Mouse (Mus musculus) right cerebral cortex, postnatal 14 days (tissue): Measurements from ENCODE around the gene Map3k13.
"Not testable (repeated sequence)": the region's sequence is repeated elsewhere in the genome, so short reads cannot be mapped to it uniquely, and the experiment has no call there.

Experiments
- DNase-seq: peaks from one replicate; pipeline ENCODE4 v3.0.0; 2022

The Map3k13 gene

GRCm38 (mm10) chr16:21854589-21855284 lies 60.6 kb downstream of the Map3k13 start:
- no peak for DNase-seq

DNA sequence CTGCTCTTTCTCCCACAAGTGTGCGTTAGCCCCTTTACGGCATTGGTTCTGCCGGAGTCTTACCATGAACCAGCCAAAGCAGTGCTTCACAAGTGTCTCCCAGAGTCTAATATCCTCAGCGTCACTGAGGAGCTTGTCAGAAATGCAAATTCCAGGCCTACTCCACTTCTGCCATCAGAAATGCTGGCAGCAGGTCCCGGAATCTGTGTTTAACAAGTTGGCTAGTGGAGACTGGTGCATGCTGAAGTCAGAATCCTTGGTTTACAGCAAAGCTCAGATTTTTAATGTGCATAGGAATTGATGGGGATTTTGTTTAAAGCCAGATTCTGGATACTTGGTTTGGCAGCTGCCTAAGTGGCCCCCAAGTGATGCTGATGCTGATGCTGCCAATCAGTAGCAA lies 62.0 kb downstream of the Map3k13 start:
- no peak for DNase-seq

- no peak for DNase-seq
These were observed 63.0 kb downstream of the Map3k13 start for GRCm38 (mm10) chr16:21857126-21857644.

DNA sequence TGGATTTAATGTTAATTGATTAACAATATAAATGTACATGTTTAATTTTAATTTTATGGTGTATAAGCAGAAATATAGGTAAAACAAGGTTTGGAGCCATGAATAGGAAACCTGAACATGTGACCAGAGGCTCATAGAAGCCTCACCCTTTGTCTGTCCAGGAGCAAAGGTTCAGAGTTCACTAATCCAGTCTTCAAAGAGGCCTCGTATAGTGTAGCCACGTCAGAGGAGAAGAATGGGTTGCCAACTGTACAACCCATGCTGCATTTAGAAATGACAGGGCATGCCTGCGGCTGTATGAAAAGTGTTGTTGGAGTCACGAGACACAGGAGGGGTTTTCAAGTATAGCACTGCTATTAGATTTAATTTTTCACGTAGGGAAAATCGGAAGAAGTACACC lies 64.0 kb downstream of the Map3k13 start:
- no peak for DNase-seq

DNA sequence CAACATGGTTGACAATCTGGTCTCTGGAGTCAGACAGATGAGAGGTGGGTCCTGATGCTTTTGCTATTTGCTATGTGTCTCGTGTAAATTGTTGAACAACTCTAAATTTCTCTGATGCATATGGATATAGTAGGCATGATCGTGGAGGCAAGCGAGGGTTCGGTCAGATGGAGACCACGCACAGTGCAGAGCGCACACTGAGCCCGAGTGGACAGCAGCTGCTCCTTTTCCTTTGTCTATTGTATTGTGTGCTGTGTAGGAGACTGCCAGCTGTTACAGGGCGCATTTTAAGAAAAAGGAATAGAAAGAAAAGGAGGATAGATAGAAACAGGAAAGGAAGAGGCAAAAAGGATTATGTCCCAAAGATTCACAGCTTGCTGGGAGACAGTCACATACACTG lies 64.7 kb downstream of the Map3k13 start:
- no peak for DNase-seq

DNA sequence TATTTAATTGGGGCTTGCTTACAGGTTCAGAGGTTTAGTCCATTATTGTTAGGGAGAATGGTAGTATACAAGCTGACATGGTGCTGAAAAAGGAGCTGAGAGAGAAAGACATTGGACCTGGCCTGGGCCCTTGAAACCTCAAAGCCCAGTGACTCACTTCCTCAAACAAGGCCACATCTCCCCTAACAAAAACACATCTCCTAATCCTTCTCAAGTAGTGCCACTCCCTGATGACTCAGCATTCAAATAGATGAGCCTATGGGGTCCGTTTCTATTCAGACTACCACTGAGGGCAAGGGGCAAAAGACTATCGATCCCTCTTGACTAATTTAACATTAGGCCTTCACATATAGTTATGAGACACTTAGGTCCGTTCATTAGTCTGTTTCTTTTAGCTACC lies 68.3 kb downstream of the Map3k13 start:
- DNase-seq, result no peak

GRCm38 (mm10) chr16:21865250-21865982 lies 71.3 kb downstream of the Map3k13 start:
- no peak for DNase-seq

DNA sequence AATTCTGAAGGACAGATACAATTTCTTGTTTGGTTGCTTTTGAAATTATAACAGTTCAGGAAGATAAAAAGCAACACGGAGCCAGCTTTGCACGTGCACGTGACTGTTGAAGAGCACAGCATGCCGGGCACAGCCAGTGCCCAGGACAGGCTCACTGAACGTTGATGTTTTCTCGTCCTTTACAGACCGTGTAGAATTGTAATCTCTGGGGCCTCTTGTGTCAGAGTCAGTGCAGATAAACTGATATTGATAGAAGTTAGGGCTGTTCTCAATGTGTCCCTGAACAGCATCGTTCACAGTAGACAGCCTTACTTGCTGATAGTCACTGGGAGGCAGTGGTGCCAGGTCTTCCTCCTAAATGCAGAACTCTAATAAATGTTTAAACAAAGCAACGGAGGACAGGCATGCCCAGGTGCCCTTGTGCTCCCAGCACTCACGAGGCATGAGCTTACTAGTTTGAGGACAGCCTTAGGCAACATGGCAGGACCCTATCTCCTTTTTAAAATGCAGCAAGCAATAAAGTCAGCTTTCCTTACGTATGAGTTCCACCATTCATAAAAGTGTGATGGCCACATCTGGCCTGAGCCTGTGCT lies 71.9 kb downstream of the Map3k13 start:
- DNase-seq, result no peak

- DNase-seq, result no peak
These were observed 73.6 kb downstream of the Map3k13 start for GRCm38 (mm10) chr16:21867727-21868126.

DNA sequence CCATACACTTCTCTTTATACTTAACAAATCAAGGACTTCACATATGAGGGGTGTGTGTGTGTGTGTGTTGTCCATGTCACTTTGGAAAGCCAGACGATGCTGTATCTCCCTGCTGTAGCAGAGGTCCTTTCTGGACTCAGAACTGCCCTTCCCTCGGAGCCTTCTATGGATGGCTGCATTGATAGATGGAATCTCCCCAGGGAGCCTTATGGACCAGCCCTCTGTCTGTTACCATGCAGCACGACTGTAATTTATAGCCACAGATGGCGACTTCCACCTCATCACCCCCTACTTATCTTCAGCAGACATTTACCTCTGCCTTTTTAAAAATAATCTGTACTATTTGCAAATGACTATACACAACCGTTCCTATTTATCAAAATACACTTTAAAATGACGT lies 74.5 kb downstream of the Map3k13 start:
- DNase-seq, result no peak

- no peak for DNase-seq
These were observed 75.7 kb downstream of the Map3k13 start for GRCm38 (mm10) chr16:21869879-21870278.

- no peak for DNase-seq
These were observed 83.6 kb downstream of the Map3k13 start for GRCm38 (mm10) chr16:21877735-21878134.

- DNase-seq, result no peak
These were observed 84.7 kb downstream of the Map3k13 start for GRCm38 (mm10) chr16:21878834-21879233.

DNA sequence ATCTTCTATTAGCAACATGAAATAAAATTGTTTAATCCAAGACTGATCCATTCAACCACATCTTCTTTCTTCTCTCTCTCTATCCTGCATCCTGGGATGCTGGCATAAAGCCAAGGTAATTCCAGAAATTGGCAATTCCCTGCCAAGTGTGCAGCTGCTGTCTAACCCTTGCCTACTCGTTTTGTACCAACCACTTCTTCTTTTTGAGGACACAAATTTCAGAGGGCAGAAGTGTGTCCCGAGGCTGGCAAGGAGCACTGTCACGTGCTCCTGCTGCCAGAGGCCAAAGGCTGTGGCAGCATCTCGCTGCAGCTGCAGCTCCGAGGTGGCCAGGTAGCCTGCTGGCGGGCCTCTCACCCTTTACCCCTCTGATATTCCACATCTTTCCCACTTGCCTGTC lies 87.0 kb downstream of the Map3k13 start:
- no peak for DNase-seq

DNA sequence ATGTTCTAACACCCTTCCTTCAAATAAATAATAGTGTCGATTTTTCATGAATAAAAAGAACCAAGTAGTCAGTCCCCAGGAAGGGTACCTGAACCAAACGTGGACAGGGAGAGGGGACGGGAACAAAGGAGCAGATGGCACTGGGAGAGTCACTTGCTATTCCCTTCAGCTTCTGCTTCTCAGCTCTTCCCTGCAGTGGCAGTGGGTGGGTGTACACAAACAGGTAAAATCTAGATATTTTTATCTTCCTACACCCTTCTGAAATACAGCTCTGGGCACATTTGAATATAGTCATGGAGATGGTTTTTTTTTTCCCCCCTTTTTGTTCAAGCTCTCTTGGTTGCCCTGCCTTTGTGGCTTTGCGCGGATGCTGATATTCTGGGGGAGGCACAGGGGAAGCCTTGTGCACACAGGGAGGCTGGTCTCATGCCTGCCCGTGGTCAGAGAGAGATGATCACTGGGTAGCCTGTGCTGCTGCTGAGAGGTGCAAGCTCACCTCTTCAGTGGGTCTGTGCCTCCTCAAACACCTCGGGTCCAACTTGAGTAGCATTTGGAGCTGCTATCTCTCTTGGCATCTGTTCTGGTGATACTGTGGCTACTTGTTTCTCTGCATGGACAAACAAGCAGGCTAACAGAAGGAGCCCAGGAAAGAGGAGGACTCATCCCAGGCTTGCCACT lies 87.6 kb downstream of the Map3k13 start:
- DNase-seq, result no peak

- no peak for DNase-seq
These were observed 93.5 kb downstream of the Map3k13 start for GRCm38 (mm10) chr16:21887601-21888000.

DNA sequence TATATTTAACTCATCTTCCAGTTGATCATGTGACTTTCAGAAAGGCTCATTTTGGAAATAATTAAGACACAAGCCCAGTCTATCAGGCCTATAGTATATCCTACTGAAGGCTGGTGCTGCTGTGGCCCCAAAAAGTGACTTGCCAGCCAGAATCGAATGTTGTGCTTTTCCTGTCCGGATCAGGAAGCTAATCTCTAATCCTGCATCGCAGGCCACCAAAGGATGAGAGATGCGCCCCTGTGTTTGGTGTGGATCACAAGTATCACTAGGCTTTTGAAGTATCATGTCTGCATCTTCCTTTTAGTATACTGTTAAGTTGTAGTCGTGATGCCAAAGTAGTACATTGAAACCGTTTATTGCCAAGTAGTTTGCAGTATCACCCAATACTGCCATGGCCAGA lies 99.7 kb downstream of the Map3k13 start:
- DNase-seq, result no peak

DNA sequence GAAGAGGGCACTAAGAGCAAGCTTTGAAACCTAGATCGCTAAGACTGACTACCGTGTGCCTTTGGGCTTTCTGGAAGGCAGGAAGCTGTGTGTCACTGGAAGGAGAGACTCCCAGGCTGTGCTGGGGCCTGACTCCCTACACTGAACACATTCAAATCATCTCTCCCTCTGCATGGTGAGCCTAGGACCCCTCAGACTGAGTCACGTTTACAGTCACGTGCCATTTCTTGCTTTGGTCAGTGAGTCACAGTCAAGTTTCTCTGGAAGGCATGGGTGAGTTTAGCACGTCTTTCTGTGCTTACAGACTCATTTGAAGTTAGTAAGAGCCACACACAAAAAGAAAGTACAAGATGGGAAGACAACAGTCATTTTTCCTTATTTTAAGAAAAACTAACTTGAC lies 107.1 kb downstream of the Map3k13 start:
- no peak for DNase-seq

DNA sequence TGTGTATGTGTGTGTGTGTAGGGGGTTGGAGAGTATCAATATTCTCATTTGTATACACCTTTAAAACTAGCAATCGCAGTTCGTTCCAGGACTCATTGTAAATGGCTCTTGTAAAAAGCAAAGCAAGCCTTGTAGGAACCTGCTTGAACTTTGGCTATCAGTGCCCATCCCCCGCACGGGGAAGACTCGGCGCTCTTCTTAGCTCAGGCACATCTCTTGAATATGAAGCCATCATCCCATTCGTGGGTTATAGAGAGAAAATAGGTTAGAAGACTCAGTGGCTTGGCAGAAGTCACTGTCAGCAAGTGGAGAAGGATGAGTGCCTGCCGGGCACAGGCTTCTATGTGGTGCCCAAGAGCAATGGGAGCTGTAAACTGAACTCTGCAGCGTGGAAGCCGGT lies 110.5 kb downstream of the Map3k13 start:
- no peak for DNase-seq

DNA sequence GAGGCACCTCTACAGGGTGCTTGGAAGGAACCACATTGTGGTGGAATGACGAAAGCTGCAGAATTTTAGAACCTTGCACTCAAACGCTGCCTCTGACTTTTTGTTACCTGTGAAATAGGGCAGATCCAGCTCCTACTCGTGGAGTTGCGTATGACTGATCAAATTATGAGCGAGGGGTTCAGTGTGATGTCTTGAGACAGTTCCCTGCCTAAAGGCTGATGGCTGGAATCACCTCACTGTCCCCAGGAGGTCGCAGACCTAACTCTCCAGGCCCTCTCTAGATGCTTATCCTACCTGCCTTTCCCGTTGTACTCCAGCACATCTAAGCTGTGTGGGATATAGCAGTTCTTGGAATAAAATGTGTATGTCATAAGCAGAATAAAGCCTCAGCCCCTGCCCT lies 111.8 kb downstream of the Map3k13 start:
- no peak for DNase-seq

- DNase-seq, result no peak
These were observed 112.8 kb downstream of the Map3k13 start for GRCm38 (mm10) chr16:21906902-21907301.

DNA sequence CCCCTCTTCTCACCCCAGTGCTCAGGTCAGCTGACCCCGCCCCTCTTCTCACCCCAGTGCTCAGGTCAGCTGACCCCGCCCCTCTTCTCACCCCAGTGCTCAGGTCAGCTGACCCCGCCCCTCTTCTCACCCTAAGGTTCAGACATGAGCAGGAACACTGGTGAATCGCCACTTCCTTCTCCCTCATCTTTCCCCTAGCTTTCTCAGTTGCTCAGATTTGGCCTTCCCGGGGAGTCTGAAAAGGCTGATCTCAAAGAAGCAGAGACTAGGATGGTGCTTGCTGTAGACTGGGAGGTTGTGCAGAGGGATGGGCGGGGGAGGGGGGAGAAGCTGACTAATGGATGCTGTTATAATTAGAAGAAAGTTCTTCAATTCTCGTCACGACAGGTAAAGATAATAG lies 114.8 kb downstream of the Map3k13 start:
- not testable (repeated sequence) for DNase-seq

GRCm38 (mm10) chr16:21913347-21913746 lies 119.2 kb downstream of the Map3k13 start:
- no peak for DNase-seq
